Mouse (Mus musculus): Measurements from ENCODE around the gene Sugp1.
"Not testable (repeated sequence)": the region's sequence is repeated elsewhere in the genome, so short reads cannot be mapped to it uniquely, and the experiment has no call there.

Gene Sugp1

DNA sequence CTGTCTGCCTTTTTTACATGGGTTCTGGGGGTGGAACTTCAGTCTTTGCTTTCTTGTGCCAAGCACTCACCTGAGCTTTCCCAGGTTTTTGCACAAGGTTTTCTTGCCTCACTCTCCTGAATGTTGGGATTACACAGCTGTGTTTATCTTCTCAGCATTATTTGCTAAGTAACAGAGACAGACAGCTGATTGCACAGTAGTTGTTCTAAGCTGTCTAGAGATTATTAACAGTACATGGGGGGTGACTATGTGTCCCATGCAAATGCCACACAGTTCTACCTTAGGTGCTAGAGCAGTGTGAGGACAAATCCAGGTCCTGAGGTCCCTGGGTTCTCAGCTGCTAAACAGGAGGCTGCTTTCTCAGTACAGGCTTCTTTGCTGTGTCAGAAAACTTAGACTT is 7.0 kb downstream of the Sugp1 start:
- no peak for DNase-seq

DNA sequence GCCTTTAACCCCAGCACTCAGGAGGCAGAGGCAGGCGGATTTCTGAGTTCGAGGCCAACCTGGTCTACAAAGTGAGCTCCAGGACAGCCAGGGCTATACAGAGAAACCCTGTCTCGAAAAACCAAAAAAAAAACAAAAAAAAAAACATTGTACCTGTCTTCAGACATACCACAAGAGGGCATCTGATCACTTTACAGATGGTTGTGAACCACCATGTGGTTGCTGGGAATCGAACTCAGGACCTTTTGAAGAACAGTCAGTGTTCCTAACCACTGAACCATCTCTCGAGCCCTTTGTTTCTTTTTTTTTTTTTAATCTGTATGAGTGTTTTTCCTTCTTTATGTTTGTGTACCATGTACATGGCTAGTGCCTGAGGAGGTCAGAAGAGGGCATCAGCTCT is 7.8 kb downstream of the Sugp1 start:
- DNase-seq, result not testable (repeated sequence)

DNA sequence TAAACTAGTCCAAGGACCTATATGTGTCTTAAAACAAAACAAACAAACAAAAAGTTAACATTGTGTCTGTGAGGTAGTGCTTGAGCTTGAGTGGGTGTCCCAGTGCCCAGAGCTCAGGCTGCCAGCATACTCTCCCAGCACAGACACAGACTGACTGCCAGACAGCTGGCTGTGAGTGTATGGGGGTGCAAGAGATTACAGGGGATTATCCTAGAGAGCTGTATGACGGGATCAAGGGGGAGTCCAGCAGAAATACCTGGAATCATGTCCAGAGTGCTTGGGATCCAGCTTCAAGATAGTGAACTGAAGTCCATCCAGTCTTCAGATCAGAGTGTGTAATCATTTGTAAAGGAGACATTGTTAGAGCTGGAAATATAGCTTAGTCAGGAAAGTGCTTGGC is 15.1 kb downstream of the Sugp1 start:
- no peak for DNase-seq

DNA sequence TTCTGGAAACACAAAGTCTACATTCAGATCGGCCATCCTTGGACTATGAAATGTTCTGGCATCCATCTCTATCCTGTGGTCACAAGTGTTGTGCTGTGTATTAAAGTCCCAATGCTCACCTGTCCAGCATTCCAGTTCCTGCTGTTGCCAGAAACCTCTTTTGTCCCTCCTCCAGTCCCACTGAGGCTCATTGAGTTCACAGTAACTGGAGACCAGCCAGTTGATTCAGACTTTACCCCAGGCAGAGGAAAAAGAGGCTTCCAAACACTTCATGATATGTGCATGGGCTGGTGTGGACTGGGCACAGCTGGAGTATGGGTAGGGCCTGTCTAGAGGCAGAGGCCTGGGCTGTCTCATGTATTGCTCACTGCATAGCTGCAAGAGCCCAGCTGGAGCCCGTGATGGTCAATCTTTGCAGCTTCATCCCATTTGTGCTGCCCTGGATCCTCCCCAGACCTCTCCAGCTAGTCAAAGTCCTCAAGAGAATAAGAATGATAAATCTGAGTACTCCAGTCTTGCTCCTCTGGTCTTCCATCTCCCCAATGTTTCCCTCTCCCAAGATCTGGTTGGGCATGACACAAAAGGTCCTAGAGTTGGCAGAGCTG is 29.3 kb downstream of the Sugp1 start:
- DNase-seq, result peak in 1 of 2 experiments; percentile 28

DNA sequence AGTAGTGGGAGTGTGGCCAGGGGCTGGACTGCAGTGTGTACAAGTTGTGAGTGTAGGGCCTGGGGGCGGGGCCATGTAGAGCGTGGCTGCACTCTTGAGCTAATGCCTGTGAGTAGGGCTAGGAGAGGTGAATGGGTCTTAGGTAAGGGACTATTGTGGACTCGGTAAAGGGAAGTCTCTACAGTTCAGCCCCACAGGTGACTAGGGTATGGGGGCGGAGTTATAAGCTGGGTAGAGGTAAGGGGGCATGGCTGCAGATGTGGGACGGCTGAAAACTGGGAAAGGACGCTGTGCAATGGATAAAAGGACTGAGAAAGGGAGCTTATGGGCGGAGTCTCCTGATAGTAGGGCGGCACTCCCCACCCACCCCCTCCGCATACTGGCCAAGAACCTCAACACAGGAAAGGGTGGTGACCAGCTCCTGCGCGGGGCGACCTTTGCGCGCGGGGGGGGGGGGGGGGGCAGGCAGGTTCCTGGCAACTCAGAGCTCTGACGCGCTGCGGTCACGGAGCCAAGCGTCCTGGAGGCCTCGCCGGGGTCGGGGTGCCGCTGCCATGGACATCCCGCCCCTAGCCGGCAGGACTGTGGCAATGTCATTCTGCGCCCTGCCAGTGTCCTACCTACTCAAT is 29.9 kb downstream of the Sugp1 start, which contains the start of gene Tm6sf2:
Gene Tm6sf2, plus strand, starts transcription at position 484 of the 629 bp plus-strand sequence.
- DNase-seq, result peak; percentile 51 to 68

DNA sequence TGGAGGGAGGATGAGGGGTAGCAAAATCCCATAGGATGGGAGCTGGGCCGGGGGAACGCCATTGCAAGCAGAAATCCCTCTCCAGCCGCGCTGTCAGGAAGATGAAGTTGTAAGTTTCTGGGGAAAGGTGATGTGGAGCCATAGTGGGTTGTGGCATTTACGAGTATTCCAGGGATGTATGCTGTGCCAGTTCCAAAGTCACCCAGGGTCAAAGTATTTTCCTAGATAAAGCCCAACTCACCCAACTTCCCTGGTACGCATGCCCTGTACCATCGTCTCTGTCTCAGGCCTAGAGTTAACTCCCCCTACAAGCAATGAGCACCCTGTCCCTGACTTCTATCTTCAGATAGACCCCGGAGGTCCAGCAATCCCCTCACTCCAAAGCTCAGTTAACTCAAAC is 30.5 kb downstream of the Sugp1 start:
- no peak for DNase-seq

DNA sequence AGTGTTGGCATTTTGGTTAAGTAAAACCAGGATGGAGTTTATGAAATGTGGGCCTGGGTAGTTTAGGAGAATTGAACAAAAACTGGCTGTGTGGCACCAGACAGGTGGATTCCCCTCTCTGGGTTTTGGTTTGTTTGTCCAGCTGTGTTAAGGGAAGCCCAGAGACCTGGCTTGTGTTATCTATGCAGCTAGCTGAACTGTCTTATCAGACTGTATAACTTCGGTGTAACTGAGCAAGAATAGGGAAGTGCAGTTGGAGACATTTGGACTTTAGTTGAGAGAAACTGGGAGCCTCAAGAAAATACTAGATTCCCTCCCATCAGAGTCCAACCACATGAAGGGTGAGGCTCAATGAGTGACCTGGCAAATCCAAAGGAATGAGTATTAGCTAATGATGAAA is 31.1 kb downstream of the Sugp1 start:
- no peak for DNase-seq

DNA sequence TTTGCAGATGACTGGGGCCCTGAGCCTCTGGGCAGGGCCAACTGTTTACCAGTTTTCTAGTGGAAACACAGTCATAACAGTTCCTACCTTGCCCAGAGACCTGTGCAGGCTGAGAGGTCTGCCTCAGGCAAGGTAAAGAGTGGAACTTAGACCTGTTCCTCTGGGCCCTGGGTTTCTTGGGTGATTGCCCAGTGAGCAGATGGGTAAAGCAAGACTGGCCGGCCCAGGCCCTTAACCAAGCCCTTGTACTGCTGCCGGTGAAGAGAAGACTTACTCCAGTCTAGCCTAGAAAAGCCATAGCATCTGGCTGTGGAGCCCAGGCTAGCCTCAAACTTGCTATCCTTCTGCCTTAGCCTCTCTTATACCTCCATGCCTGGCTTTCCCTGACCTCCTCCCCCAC is 39.4 kb downstream of the Sugp1 start:
- DNase-seq, result no peak

DNA sequence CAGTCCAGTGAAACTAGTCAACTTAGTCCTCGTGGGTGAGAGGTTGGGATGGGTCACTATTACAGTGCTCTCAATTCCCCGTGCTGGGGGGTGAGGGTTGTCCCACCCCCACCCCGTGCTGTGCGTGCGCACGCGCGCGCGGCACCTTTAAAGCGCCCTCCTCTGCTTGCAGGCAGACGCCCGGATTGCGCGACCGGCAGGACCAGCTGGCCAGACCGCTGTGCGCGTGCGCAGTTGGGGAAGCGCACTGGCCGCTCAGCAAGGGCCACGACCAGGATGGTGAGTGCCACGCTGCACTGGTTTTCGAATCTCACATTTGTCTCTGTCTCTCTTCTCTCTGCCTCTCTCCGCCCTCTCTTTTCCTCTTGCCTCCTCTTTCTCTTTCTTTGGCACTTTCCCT is 40.7 kb downstream of the Sugp1 start, which contains the start of gene Hapln4:
Gene Hapln4, plus strand, starts transcription at position 173 of the 400 bp plus-strand sequence.
- peak; percentile 65 to 76 for DNase-seq

DNA sequence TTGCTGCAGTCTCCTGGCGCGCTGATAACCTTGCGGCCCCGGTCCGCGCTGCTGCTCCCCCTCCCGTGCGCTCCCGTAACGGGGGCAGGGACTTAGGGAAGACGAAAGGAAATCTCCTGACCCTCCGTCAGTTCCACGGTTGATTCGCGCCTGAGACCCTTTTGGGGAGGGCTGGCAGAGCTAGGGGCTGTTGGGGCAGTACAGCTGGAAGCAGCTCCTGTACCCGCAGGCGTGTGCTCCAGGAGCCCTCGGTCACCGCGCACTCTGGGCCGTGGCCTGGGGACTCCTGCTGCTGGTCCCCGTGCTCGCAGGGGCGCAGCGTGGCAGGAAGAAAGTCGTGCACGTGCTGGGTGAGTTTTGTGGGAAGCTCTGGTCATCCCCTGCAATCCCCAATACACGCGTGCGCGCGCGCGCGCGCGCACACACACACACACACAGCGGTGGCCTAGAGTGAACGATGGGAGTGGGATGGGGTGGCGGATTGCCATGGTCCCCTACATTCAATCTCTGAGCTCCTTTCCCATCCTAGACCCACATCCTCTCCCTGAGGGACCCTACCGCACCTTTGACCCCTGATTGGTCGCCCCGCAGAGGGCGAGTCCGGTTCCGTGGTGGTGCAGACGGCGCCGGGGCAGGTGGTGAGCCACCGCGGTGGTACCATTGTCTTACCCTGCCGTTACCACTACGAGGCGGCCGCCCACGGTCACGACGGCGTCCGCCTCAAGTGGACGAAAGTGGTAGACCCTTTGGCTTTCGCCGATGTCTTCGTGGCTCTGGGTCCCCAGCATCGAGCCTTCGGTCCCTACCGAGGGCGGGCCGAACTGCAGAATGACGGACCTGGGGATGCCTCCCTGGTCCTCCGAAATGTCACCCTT is 41.8 kb downstream of the Sugp1 start:
- peak; percentile 19 to 27 for DNase-seq

DNA sequence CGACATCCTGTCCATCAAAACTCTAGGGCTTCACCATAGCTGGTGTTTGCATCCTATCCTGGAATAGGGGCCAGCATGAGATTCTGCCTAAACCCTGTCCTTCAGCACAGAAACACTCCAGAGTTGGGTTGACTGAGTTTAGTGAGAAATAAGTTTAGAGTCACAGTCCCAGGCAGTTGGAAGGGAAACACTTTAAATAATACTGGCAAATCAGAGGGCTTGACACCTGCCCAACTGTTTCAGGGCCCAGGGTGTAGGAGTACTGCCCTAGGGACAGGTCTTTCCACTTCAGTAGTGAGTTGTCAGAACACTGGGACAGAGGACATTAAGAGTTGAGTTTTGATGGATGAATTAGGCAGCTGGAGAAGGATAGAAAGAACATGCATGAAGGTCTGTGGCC is 43.5 kb downstream of the Sugp1 start:
- DNase-seq, result no peak

DNA sequence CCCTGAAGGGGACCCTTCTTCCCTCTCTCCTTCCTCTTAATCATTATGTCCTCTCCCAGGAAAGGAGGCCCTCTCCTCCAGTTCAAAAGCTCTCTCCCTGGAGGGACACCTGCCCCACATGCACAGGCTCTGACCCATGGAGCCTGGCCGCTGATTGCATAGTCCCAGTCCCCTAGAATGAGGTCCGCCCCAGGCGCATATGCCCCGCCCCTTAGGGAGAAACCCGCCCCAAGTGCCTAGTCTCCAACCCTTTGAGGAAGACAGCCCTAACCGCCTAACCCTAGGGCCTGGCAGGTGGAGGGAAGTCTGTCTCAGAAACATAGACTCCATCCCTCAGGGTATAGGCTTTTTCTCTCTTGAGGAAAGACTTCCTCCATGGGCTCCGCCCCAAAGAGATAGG is 44.6 kb downstream of the Sugp1 start:
- DNase-seq, result peak in 1 of 2 experiments; percentile 10

DNA sequence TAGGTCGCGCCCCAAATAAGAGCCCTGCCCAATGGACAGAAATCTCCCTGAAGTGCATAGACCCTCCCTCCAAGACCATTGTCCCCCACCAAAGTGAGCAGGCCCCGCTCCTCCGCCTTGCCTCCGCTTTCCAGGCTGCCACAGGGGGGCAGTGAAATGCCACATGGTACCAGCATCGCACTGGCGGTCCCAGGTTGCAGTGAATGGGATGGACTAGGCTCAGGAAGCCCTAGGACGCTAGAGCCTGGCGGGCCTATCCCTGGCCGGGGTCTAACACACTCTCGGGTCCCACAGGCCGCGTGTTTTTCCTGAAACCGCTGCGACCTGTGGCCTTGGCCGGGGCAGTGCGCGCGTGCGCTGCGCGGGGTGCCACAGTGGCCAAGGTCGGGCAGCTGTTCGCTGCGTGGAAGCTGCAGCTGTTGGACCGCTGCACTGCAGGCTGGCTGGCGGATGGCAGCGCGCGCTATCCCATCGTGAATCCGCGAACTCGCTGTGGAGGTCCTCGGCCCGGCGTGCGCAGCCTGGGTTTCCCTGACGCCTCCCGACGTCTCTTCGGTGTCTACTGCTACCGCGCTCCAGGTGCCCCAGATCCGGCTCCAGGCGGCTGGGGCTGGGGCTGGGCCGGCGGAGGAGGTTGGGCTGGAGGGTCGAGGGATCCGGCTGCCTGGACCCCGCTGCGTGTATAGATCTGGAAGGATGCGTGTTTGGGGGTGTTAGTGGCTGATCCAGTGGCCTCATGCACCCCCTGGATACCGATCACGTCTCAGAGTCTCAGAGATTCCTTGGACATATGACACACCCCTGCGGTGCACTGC is 45.4 kb downstream of the Sugp1 start:
- peak; percentile 64 to 72 for DNase-seq

DNA sequence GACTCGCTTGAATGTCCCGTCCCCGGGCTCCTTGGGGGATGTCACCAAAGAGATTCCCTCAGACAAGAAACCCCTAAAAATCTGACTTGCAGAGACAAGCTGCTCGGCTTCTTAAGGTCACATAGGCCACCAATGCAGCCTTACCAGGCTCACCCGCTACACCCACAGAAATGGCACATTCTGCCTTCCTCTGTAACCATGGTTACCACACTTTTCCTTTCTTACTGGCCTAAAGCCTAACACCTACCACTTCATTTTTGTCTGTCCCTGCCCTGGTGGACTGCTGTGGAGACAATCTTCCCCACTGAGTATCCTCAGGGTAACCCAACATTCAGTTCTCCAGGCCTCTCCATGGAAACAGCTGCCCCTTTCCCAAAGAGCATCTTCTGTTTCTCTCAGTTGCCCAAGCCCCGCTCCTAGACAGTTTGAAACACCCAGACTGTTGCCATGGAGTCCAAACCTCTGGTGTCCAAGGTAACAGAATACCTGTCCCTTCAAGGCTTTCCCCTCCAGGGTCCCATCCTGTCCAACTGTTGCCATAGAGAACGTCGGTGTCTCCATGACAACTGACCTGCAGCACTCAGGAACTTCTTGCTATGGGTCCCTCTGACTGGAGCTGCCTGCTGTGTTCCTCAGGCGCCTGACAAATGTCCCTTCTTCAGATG is 46.8 kb downstream of the Sugp1 start:
- DNase-seq, result no peak

DNA sequence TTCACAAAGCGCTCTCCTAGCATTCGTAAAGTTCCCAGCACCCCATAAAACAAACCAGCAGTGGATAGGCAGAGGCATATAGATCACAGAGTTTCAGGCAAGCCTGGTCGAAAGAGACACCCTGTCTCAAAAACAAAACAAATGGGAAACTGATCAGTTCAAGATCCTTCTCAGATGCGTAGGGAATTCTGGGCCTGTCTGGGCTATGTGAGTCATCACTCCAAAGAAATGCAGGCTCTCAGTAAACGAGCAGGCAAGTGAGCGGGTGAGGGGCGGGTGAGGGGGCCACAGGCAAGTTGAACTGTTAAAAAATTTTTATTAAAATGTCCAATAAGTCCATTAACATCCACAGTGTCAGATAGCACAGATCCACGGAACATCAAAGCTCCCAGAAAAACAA is 50.2 kb downstream of the Sugp1 start:
- no peak for DNase-seq

DNA sequence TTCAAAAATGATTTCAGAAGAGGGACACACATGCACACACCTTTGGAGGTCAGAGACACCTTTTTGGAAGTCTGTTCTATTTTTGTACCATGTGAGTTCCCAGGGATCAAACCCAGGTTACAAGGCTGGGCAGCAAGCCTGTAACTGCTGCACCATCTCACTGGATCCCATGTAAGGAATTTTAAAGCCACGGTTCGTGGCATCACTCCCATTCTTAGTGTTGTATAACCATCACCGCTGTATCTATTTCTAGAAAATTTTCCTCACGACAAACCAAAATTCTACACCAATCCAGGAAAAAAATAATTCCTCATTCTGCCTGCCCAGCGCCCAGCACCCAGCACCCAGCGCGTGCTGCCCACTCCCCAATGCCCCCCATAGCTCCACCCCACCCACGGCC is 56.7 kb downstream of the Sugp1 start:
- DNase-seq, result no peak

DNA sequence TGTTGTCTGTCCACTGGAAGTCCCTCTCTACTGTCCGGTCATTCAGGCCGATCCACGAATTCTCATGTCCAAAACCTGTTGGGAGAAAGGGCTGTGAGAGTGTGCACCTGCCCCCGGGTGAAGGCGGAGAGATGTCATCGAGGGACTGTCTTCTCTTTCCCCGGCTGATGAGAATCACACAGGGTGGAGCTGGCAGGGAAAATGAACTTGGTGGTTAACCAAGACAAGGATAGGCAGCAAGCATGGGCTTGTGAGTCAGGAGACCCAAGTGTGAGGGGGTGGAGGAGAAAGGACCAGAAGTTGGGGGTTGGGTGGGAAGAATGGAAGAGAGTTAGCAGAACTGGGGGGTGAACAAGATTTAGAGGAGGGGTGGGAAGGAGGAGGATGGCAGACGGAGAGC is 57.6 kb downstream of the Sugp1 start:
- no peak for DNase-seq

DNA sequence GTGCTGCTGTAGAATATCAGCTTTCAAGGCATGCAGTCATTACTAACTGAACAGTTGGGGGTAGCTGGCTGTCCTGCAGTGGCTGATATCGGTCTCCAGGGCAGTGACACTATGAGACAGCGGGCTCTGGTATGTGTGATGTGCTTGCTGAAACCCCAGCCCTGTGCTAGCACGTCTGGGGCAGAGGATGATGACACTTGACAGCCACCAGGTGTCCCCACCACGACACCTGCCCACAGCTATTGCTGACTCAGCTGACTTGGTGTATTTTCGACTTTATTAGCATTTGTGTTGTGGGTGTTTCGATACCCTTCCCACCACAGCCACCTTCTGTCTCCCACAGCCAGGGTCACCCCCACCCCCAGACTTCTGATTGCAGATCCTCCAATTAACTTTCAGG is 61.9 kb downstream of the Sugp1 start:
- DNase-seq, result peak; percentile 50 to 66

DNA sequence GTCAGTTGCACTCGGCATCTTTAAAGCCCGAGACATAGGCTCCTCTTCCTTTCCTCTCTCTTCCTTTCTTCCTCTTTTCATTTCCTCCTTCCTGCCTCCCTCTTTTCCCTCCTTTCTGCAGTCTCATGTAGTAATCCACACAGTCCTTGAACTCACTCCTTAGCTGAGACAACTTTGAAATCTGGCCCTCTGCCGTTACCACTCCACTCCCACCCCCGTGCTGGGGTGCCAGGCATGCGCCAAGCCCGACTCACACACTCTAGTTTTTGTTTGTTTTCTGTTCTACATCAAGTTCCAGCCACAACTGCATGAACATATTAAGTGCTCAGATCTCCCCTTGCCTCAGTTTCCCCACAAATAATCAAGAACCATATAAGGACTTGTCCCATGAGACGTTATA is 62.3 kb downstream of the Sugp1 start:
- no peak for DNase-seq

DNA sequence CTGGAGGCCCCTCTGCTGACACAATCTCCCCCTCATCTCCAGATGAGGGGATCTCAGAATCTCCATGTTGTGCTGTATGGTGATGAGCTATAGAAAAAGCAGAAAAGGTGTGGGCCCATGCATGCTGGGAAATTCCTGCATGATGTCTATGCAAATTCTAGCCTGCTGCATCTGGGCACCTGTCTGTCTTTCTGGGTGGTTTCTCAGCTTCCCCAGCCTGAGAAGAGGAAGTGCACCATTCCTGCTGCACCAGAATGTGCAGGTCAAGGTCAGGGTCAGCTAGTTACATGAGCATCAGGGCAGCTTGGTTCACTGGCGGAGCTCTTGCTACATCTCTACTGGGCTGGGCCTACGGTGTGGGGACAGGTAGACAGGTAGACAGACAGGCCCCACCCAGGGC is 67.8 kb downstream of the Sugp1 start:
- DNase-seq, result no peak

DNA sequence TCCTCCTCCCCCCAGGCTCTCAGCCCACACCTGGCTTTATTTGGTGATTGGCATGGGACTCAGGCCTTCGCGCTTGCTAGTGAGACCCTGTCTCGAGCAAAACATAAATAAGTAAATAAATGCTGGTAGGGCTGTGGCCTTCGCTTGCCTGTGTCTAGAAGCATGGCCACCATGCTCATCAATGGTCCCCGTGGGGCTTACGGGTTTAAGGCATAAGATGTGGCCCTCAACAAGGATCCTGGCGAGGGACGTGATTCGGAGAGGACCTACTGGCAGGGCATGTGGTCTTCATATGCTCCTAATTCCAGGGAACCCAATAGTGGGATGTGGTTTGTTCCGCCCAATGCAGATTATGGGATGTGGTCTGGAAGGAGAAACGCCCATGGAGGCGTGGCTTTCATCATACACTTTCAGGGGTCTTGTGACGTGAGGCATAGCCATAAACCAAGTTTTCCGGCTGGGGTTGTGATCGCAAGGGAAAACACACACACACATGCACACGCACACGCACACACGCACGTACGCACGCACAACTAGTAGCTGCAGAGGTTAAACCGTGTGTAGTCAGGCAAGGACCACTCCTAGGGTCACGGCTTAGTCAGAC is 68.7 kb downstream of the Sugp1 start:
- no peak for DNase-seq
